Mouse (Mus musculus) layer of hippocampus, adult 9-10 months (tissue): ENCODE results near the gene Dpy30.
"Not testable (repeated sequence)": the region's sequence is repeated elsewhere in the genome, so short reads cannot be mapped to it uniquely, and the experiment has no call there.

Source experiments
- DNase-seq: peaks from one replicate; pipeline ENCODE4 v3.0.0; 2022; ENCODE audit warnings: low spot score

The Dpy30 gene

GRCm38 (mm10) chr17:74323844-74324243 lies at the start of gene Dpy30:
Dpy30 (minus strand) TSS chr17:74323944.
- DNase-seq, result no peak

GRCm38 (mm10) chr17:74363592-74363991 lies 39.8 kb upstream of the Dpy30 start:
- DNase-seq, result no peak

- no peak for DNase-seq
Measured at GRCm38 (mm10) chr17:74341151-74341550, 17.4 kb upstream of the Dpy30 start.

GRCm38 (mm10) chr17:74338937-74339804 lies 15.4 kb upstream of the Dpy30 start, which contains the start of gene Spast:
Spast (plus strand) TSS chr17:74338987.
- DNase-seq, result no peak

GRCm38 (mm10) chr17:74338225-74338931 lies 14.6 kb upstream of the Dpy30 start:
- DNase-seq, result peak; percentile 80

GRCm38 (mm10) chr17:74331049-74331676 lies 7.4 kb upstream of the Dpy30 start:
- no peak for DNase-seq

GRCm38 (mm10) chr17:74328146-74328545 lies 4.4 kb upstream of the Dpy30 start:
- DNase-seq, result not testable (repeated sequence)

- not testable (repeated sequence) for DNase-seq
Measured at GRCm38 (mm10) chr17:74327195-74327594, 3.5 kb upstream of the Dpy30 start.

GRCm38 (mm10) chr17:74322400-74323054 lies 1.2 kb downstream of the Dpy30 start:
- DNase-seq, result no peak

- no peak for DNase-seq
Measured at GRCm38 (mm10) chr17:74318721-74319120, 5.0 kb downstream of the Dpy30 start.

GRCm38 (mm10) chr17:74316309-74316863 lies 7.4 kb downstream of the Dpy30 start:
- DNase-seq, result peak; percentile 67

GRCm38 (mm10) chr17:74315445-74316308 lies 8.1 kb downstream of the Dpy30 start:
- no peak for DNase-seq

- no peak for DNase-seq
Measured at GRCm38 (mm10) chr17:74306021-74306420, 17.7 kb downstream of the Dpy30 start.

GRCm38 (mm10) chr17:74305616-74306015 lies 18.1 kb downstream of the Dpy30 start:
- no peak for DNase-seq

GRCm38 (mm10) chr17:74304060-74304459 lies 19.7 kb downstream of the Dpy30 start:
- DNase-seq, result no peak

- no peak for DNase-seq
Measured at GRCm38 (mm10) chr17:74300089-74300488, 23.7 kb downstream of the Dpy30 start.

GRCm38 (mm10) chr17:74296991-74297390 lies 26.8 kb downstream of the Dpy30 start:
- not testable (repeated sequence) for DNase-seq

- DNase-seq, result no peak
Measured at GRCm38 (mm10) chr17:74296076-74296823, 27.5 kb downstream of the Dpy30 start.

GRCm38 (mm10) chr17:74295026-74295970 lies 28.4 kb downstream of the Dpy30 start, which contains the start of gene Memo1:
Memo1 (minus strand) TSS chr17:74295521.
- DNase-seq, result no peak
